Mouse (Mus musculus) brown adipose tissue, adult 24 weeks (tissue): ENCODE results near the gene Fshr. TPM values are rescaled to one million over a fixed set of nuclear protein-coding genes. Genes with fewer than 3 reads are reported as not detected.

ENCODE experiments used
- H3K27ac ChIP-seq: fragments of 200-500 bp; replicated peaks from 2 replicates; pipeline ENCODE4 v1.5.1; 2012; ENCODE audit warnings: low read depth, mild to moderate bottlenecking, low read length
- H3K4me1 ChIP-seq: fragments of 200-500 bp; 2 replicates; pipeline ENCODE4 v1.6.1; 2012; ENCODE audit warnings: low read length, mixed read lengths; ENCODE audit not compliant: control insufficient read depth, insufficient read depth, insufficient read length
- H3K4me3 ChIP-seq: fragments of 200-500 bp; 2 replicates; pipeline ENCODE4 v1.5.1; 2012; ENCODE audit warnings: low read depth, mild to moderate bottlenecking, low read length, moderate library complexity; ENCODE audit not compliant: insufficient read depth
- polyA plus RNA-seq: library from polyadenylated mRNA; stranded (reverse); fragments of >200 nt; gene quantifications from 2 replicates; pipeline ENCODE4 v1.2.4, GENCODE M21; 2012; ENCODE audit not compliant: missing spikeins, insufficient read depth, insufficient read length

Gene Fshr
- polyA plus RNA-seq, 1 experiment = not detected

- H3K27ac ChIP-seq = no peak overlapping the region
- no peak overlapping the region for H3K4me3 ChIP-seq
- H3K4me1 ChIP-seq = no peaks in the 10 kb centered on the region
These were observed 202.2 kb downstream of the Fshr start for GRCm38 (mm10) chr17:88998243-88998642.

- Histone ChIP-seq H3K4me3 (no peak overlapping the region), H3K27ac (no peak overlapping the region), H3K4me1 (no peaks in the 10 kb centered on the region)
These were observed 209.2 kb downstream of the Fshr start for GRCm38 (mm10) chr17:88991238-88991637.

GRCm38 (mm10) chr17:88980708-88981355, 219.6 kb downstream of the Fshr start:
- Histone ChIP-seq H3K4me3 (no peak overlapping the region), H3K4me1 (no peaks in the 10 kb centered on the region), H3K27ac (no peak overlapping the region)

GRCm38 (mm10) chr17:88974538-88974937, 225.9 kb downstream of the Fshr start:
- Histone ChIP-seq H3K4me3 (no peak overlapping the region), H3K27ac (no peak overlapping the region), H3K4me1 (no peaks in the 10 kb centered on the region)

GRCm38 (mm10) chr17:88966028-88966427, 234.4 kb downstream of the Fshr start:
- Histone ChIP-seq H3K27ac (no peak overlapping the region), H3K4me1 (no peaks in the 10 kb centered on the region), H3K4me3 (no peak overlapping the region)

- Histone ChIP-seq H3K4me1 (no peaks in the 10 kb centered on the region), H3K27ac (no peak overlapping the region)
These were observed 246.5 kb downstream of the Fshr start for GRCm38 (mm10) chr17:88954011-88954410.

GRCm38 (mm10) chr17:88938153-88938681, 262.3 kb downstream of the Fshr start:
- Histone ChIP-seq H3K4me1 (no peaks in the 10 kb centered on the region), H3K4me3 (no peak overlapping the region), H3K27ac (no peak overlapping the region)

More at GRCm38 (mm10) chr17:88954011-88954410, 246.5 kb downstream of the Fshr start:
- H3K4me3 ChIP-seq = no peak overlapping the region

GRCm38 (mm10) chr17:88937341-88938152, 262.9 kb downstream of the Fshr start:
- Histone ChIP-seq H3K27ac (no peak overlapping the region), H3K4me3 (no peak overlapping the region), H3K4me1 (no peaks in the 10 kb centered on the region)

GRCm38 (mm10) chr17:88936941-88937340, 263.5 kb downstream of the Fshr start:
- H3K4me1 ChIP-seq = no peaks in the 10 kb centered on the region
- no peak overlapping the region for H3K27ac ChIP-seq
- H3K4me3 ChIP-seq = no peak overlapping the region
